Mouse (Mus musculus): ENCODE measurements at regions not wholly inside any gene's neighbourhood (a gene's known extent, or its start where the extent isn't known, plus 50 kb on each side); places are given as distances from the start of the nearest gene placed in this dataset.

DNA sequence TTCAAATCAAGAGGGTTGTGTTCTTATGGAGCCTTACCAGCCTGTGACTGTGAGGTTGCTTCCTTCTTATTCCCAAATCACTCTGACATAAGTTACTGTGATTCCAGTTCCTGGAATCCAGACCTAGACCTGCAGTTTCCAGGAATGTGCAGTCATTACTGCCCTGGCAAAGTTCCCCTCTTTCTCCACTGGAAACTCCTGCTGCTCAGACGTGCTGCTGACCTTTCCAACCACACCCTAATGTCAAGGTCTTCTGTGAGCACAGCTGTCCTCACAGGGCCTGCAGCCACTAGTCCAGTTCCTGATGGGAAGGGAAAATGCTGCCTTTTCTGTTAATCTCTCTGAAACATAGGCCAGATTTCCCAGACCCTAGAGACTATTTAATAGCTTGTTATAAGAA is 160.1 kb downstream of the Atp6ap1l start:
- TF ChIP-seq CTCF (IDR thresholded peaks at IDR 0.05; ENCODE audit: low read depth) (no peak), EP300 (optimal IDR thresholded peaks at IDR 0.05) (no peak)

Data from stomach, postnatal 0 days (tissue).